Mouse (Mus musculus) layer of hippocampus, adult 18-20 months (tissue): Measurements from ENCODE around the gene Ngef. TPM values are rescaled to one million over a fixed set of nuclear protein-coding genes. Genes with fewer than 3 reads are reported as not detected.
A peak's percentile ranks its signal among the peaks of the same experiment; 100 is the strongest.

Experiments used
- DNase-seq, 2 experiments: peaks; one replicate each; pipeline ENCODE4 v3.0.0; 2022; ENCODE audit warnings: low spot score in 2 of 2
- total RNA-seq, 2 experiments: library from RNA; stranded (reverse); gene quantifications; 2 replicates each; pipeline ENCODE4 v1.2.3; 2021

Gene Ngef
- total RNA-seq, 2 experiments from 2014 or later: 112 to 115 TPM

DNA sequence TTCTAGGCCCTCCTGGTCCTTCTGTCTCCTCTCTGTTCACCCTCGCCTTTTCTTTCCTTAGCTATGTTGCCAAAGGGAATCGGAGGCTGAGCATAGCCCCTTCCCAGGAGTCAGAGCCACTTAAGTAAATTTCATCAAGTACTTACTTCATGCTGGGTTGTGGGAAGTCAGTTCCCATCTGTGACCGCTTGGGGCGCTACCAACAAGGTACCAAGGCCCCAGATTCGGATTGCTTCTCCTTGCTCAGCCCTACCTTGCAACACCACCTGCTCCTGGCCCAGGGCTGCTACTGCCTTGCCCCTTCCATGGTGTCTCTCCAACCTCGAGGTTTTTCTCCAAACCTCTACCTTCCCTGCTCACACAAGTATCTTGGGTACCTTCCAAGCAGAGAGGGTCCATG, 5.3 kb downstream of the Ngef start:
- DNase-seq: peak in 1 of 2 experiments; percentile 20

- no peak for DNase-seq
Observed at GRCm38 (mm10) chr1:87565760-87566159, 7.9 kb downstream of the Ngef start.

- no peak for DNase-seq
Observed at GRCm38 (mm10) chr1:87562967-87563366, 10.7 kb downstream of the Ngef start.

DNA sequence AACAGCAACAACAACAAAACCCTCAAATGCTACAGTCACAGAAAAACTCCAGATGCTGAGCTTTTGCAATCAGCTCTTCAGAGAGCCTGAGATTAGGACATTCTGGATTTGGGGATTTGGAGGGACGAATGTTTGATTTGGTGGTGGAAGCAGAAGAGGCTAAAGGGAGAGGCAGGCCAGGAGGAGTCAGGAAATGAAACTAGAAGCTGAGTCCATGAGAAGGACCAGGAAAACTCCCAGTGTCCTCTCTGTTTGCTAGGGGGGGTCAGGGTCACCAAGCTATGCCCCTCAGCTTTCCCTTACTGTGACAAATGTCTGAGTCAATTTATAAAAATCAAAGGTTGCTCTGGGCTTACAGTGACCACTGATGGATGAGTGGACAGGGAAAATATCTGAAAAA, 20.1 kb downstream of the Ngef start:
- DNase-seq: no peak

DNA sequence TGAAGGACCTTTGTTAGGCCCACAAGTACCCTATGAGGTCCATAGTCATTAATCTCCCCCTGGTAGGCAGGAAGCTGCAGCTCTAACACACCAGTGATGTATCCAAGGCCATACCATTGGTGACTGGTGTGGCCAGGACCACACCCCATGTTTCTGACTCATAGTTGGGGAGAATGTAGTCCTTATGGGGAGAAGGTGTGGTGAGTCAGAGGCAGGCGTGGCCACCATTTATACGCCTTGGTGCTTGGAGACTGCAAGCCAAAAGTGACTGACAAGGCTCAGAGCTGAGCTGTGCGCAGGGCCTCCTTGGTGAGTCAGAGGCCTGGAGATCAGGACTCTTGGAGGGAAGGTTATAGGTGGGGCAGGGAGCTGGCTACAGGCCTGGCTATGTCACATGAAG, 22.7 kb downstream of the Ngef start:
- DNase-seq: no peak

GRCm38 (mm10) chr1:87541614-87542013, 32.1 kb downstream of the Ngef start:
- DNase-seq: peak in 1 of 2 experiments; percentile 46

- DNase-seq: no peak
Observed at GRCm38 (mm10) chr1:87537008-87537407, 36.7 kb downstream of the Ngef start.

GRCm38 (mm10) chr1:87534118-87534517, 39.6 kb downstream of the Ngef start:
- DNase-seq: peak in 1 of 2 experiments; percentile 35

DNA sequence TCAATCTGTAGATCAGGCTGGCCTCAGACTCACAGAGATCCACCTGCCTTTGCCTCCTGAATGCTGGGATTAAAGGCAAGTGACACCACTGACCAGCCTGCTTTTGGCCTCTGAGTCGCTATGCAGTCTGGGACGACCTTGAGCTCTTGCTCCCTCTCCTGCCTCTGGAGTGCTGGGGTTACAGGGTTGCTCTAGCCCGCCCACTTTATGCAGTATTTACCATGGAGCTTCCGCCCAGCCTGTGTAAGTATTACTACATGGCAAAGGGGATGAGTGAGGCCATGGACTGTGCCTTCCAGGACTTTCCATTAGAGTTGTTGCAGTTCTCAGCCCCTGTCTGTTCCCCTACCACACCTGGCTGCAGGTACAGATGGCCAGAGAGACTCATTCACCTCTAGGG, 41.3 kb downstream of the Ngef start:
- DNase-seq: no peak

- no peak for DNase-seq
Observed at GRCm38 (mm10) chr1:87527191-87527590, 46.5 kb downstream of the Ngef start.

GRCm38 (mm10) chr1:87525041-87525440, 48.6 kb downstream of the Ngef start:
- DNase-seq: no peak

DNA sequence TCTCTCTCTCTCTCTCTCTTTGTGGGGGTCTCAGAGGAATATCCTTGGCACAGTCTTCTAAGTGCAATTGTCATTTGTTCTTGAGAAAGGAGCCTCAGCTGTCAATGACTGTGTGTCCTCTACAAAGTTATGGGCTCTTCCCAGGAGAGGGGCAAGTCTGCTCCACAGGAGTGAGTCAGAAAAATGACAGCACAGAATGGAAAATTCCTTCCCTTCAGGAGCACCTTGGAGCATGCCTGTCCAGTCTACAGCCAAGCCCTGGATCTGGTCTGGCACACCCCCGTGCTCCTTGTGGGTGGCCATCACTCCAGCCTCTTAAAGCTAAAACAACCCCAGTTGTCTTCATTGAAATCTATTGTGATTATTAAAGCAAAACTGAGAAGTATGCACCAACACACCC, 52.1 kb downstream of the Ngef start:
- no peak for DNase-seq

- DNase-seq: no peak
Observed at GRCm38 (mm10) chr1:87520467-87520866, 53.2 kb downstream of the Ngef start.

DNA sequence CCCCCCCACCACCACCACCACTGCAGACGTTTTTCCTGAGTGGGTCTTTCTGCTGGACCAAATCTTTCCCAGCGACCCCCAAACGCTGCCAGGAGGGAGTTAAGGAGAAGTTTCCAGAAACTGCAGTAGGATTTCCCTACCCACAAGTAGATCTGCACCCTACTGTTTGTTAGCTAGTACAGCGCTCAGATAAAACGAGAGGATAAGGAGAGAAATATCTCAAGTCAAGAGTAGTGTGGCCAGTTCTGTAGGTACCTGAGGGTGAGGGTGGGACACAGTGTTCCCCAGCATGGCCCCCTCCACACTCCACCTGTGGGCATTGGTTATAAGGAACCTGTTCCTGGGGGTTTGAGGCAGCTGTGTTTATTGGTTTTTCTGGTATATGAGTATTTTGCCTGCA, 62.8 kb downstream of the Ngef start:
- no peak for DNase-seq

GRCm38 (mm10) chr1:87510166-87510691, 63.4 kb downstream of the Ngef start:
- DNase-seq: peak; percentile 46 to 76

DNA sequence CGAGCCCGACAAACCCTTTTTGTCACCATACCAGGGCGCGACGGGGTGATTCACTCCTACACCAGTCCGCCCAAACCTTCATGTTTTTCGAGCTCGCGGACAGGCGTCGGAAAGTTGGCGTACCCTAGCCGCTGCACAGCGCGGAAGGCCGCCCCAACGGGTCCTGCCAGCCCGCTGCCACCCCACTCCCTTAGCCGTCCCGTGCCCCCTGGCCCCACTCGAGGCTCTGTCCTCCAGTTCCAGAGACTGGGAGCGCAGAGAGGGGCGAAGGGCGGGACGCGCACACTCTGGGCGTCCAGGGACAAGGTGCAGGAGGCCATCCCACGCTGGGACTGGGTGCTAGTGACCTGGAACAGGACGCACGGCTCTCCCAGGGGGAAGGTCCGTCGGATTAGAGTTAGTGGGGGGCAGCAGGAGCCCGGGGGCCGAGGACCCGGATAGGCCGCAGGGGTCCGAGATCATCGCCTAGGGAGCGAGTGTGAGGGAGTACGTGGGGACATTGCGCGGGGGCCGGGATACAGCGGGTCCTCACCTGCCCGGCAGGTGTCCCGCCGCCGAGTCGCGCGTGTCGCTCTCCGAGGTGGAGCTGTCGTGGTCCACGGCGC, 64.0 kb downstream of the Ngef start, which contains the start of gene Neu2:
Gene Neu2, plus strand, starts transcription at position 329 of the 605 bp plus-strand sequence.
- peak in 1 of 2 experiments; percentile 24 for DNase-seq

DNA sequence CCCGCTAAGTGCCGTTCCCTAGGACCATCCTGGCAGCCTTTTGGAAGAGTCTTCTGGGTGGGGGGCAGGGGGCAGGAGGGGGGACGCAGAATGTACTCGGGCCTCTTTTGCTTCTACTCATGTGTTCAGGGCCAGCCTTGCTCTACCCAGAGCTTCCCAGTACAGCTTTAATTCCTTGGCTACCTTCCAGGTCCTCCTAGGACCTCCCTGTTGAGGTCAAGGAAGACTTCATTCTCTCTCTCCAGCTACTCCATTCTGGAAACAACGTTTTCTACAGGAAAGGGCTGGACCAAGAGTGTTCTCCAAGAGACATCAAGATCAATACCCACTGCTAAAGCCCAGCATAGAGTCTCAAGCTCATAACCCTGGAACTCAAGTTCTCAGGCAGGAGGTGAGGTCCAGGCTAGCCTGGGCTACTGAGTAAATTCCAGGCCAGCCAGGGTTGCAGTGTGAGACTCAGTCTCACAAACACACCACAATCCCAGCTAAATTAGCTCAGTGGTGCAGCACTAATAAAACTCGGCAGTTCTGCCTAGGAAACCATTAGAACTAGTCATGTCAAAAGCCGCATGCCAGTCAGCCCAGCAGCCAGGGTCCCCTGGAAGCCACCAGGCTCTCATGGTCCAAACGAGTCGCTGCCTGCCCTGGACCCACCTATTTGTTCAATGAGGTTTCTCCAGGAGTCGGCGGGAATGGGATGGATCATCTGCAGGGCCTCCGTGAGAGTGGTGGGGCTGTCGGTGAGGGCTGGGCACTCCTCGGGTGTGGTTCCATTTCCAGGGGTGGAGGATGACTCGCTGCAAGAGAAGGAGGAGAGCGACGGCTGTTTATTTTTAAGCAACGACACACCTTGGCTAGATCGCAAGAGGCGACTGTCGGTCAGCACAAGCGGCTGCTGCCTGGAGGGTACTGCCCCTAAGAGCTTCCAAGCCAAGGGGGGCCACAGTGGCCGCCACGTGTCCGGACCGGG, 64.8 kb downstream of the Ngef start:
- peak in 1 of 2 experiments; percentile 24 for DNase-seq

DNA sequence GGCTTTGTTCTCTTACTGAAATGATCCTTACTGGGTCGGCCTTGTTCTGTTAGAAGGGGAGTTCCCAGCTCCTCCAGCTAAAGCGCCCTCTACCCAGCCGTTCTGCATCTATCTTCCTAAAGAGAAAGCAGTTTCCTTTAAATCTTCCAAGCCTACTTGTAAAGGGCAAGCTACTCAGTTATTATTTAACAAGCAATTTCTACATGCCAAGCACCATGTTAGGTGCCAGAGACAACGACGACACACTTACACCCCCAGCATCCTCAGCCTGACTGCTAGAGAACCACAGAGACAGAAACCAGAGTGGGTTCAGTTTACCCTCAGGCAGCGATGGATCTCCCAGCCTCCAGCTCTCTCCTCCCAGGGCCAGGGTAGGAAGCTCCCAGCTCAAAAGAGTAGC, 65.8 kb downstream of the Ngef start:
- DNase-seq: peak in 1 of 2 experiments; percentile 28

DNA sequence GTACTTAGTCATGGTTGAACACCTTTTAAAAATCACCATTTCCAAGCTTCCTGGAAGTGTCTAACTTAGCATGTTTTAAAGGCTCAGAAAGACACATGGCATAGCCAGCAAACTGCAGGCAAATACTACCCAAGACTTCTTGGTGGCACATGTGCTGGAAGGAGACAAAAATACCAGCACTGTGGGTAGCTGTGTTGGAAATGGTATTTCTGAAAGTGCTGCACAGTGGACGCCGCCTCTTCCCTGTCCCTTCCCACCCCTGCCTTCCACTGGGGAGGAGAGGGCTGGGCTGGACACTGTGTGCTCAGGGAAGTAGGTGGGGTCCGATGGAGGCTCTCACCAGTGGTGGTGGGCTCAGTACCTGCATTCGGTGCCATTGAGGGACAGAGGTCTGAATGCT, 68.1 kb downstream of the Ngef start:
- no peak for DNase-seq

DNA sequence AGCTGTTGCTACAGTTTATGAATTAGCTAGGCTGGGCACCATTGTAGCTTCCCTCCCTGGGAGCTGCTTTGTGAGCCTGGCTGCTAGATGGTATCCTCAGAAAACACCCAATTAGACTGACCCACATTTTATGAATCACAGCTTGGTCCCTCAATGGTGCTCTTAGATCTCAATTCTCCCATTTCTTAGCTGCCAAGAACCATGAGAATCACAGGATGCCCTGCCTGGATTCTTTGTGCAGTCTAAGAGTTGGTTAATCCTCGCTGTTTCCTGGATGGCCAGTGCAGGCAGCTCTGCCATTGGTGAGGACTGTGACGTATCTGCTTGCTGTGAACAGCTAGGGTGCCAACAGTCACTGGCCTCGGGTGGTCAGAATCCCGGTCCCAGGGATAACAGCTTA, 80.1 kb downstream of the Ngef start:
- DNase-seq: peak in 1 of 2 experiments; percentile 42

GRCm38 (mm10) chr1:87492285-87492684, 81.4 kb downstream of the Ngef start:
- no peak for DNase-seq

DNA sequence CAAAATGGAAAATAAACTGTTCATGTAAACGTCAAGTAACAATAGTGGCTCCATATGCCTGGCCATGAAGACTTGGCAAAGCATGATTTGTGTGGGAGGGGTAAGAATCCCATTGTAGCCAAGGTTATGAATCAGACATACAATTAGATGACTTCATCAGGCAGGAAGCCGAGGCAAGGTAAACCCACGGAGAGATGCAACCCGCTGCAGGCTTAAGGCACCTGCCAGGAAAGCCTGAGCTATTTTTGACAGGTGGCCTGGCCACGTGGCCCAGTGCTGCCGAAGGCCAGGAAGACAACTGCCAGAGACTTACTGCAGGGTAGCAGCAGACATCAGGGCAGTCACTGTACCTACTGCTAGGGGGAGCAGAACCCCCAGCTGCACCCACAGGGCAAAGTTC, 87.3 kb downstream of the Ngef start:
- DNase-seq: peak; percentile 58 to 85
